Mouse (Mus musculus): ENCODE results near the gene Rapgefl1. TPM values are rescaled to one million over a fixed set of nuclear protein-coding genes. Genes with fewer than 3 reads are reported as not detected.

The Rapgefl1 gene
- polyA plus RNA-seq, 1 experiment: 2.7 TPM

GRCm38 (mm10) chr11:98790631-98791205, 45.9 kb upstream of the Rapgefl1 start:
- Histone ChIP-seq H3K4me3 (ENCODE audit: control insufficient read depth, low read depth, low read length) (no peak overlapping the region), H3K27ac (ENCODE audit: control insufficient read depth, insufficient read depth, low read depth, low read length) (no peak overlapping the region), H3K4me1 (ENCODE audit: control insufficient read depth, insufficient read depth, low read length) (peaks cover 10% of the 10 kb centered on the region), H3K36me3 (ENCODE audit: control insufficient read depth, insufficient read depth, low read length) (no peaks in the 10 kb centered on the region), H3K27me3 (ENCODE audit: control insufficient read depth, insufficient read depth, low read length) (no peaks in the 10 kb centered on the region)
- TF ChIP-seq POLR2A (IDR thresholded peaks at IDR 0.05; ENCODE audit: control insufficient read depth, low read depth, low read length) (no peak), CTCF (IDR thresholded peaks at IDR 0.05; ENCODE audit: control insufficient read depth, insufficient read depth, insufficient replicate concordance, low read depth, low read length) (no peak)

GRCm38 (mm10) chr11:98791448-98791847, 45.1 kb upstream of the Rapgefl1 start:
- Histone ChIP-seq H3K36me3 (ENCODE audit: control insufficient read depth, insufficient read depth, low read length) (no peaks in the 10 kb centered on the region), H3K27me3 (ENCODE audit: control insufficient read depth, insufficient read depth, low read length) (no peaks in the 10 kb centered on the region), H3K4me3 (ENCODE audit: control insufficient read depth, low read depth, low read length) (no peak overlapping the region), H3K4me1 (ENCODE audit: control insufficient read depth, insufficient read depth, low read length) (peaks cover 4% of the 10 kb centered on the region), H3K27ac (ENCODE audit: control insufficient read depth, insufficient read depth, low read depth, low read length) (no peak overlapping the region)
- TF ChIP-seq POLR2A (IDR thresholded peaks at IDR 0.05; ENCODE audit: control insufficient read depth, low read depth, low read length) (no peak), CTCF (IDR thresholded peaks at IDR 0.05; ENCODE audit: control insufficient read depth, insufficient read depth, insufficient replicate concordance, low read depth, low read length) (no peak)

- Histone ChIP-seq H3K36me3 (ENCODE audit: control insufficient read depth, insufficient read depth, low read length) (no peaks in the 10 kb centered on the region), H3K4me1 (ENCODE audit: control insufficient read depth, insufficient read depth, low read length) (peaks cover 7% of the 10 kb centered on the region), H3K27ac (ENCODE audit: control insufficient read depth, insufficient read depth, low read depth, low read length) (no peak overlapping the region), H3K27me3 (ENCODE audit: control insufficient read depth, insufficient read depth, low read length) (no peaks in the 10 kb centered on the region), H3K4me3 (ENCODE audit: control insufficient read depth, low read depth, low read length) (no peak overlapping the region)
- TF ChIP-seq CTCF (IDR thresholded peaks at IDR 0.05; ENCODE audit: control insufficient read depth, insufficient read depth, insufficient replicate concordance, low read depth, low read length) (no peak), POLR2A (IDR thresholded peaks at IDR 0.05; ENCODE audit: control insufficient read depth, low read depth, low read length) (no peak)
Observed at GRCm38 (mm10) chr11:98792081-98792480, 44.5 kb upstream of the Rapgefl1 start.

GRCm38 (mm10) chr11:98794469-98795014, 42.0 kb upstream of the Rapgefl1 start:
- H3K27me3 ChIP-seq (ENCODE audit: control insufficient read depth, insufficient read depth, low read length): no peaks in the 10 kb centered on the region
- TF ChIP-seq CTCF (IDR thresholded peaks at IDR 0.05; ENCODE audit: control insufficient read depth, insufficient read depth, insufficient replicate concordance, low read depth, low read length): no peak
- peak; percentile 66 for TF ChIP-seq POLR2A (IDR thresholded peaks at IDR 0.05; ENCODE audit: control insufficient read depth, low read depth, low read length)
- H3K27ac ChIP-seq (ENCODE audit: control insufficient read depth, insufficient read depth, low read depth, low read length): peak overlapping the region; percentile 90
- no peaks in the 10 kb centered on the region for H3K36me3 ChIP-seq (ENCODE audit: control insufficient read depth, insufficient read depth, low read length)
- H3K4me3 ChIP-seq (ENCODE audit: control insufficient read depth, low read depth, low read length): peak overlapping the region; percentile 92
- H3K4me1 ChIP-seq (ENCODE audit: control insufficient read depth, insufficient read depth, low read length): peaks cover 4% of the 10 kb centered on the region

- Histone ChIP-seq H3K36me3 (ENCODE audit: control insufficient read depth, insufficient read depth, low read length) (no peaks in the 10 kb centered on the region), H3K4me1 (ENCODE audit: control insufficient read depth, insufficient read depth, low read length) (peaks cover 4% of the 10 kb centered on the region), H3K27me3 (ENCODE audit: control insufficient read depth, insufficient read depth, low read length) (no peaks in the 10 kb centered on the region), H3K27ac (ENCODE audit: control insufficient read depth, insufficient read depth, low read depth, low read length) (peak within 1 kb of the TSS; percentile 91), H3K4me3 (ENCODE audit: control insufficient read depth, low read depth, low read length) (peak within 1 kb of the TSS; percentile 92)
- TF ChIP-seq POLR2A (IDR thresholded peaks at IDR 0.05; ENCODE audit: control insufficient read depth, low read depth, low read length) (peak; percentile 63; the same call in 1 of the 2 replicates), CTCF (IDR thresholded peaks at IDR 0.05; ENCODE audit: control insufficient read depth, insufficient read depth, insufficient replicate concordance, low read depth, low read length) (no peak)
Observed at GRCm38 (mm10) chr11:98795015-98795713, 41.4 kb upstream of the Rapgefl1 start, which contains the start of gene Msl1. TSS of gene Msl1 (plus strand) at chr11:98795516.

- peak overlapping the region; percentile 91 for H3K4me3 ChIP-seq (ENCODE audit: control insufficient read depth, low read depth, low read length)
- peaks cover 4% of the 10 kb centered on the region for H3K4me1 ChIP-seq (ENCODE audit: control insufficient read depth, insufficient read depth, low read length)
- no peak for TF ChIP-seq CTCF (IDR thresholded peaks at IDR 0.05; ENCODE audit: control insufficient read depth, insufficient read depth, insufficient replicate concordance, low read depth, low read length)
- TF ChIP-seq POLR2A (IDR thresholded peaks at IDR 0.05; ENCODE audit: control insufficient read depth, low read depth, low read length): no peak
- H3K27me3 ChIP-seq (ENCODE audit: control insufficient read depth, insufficient read depth, low read length): no peaks in the 10 kb centered on the region
- no peaks in the 10 kb centered on the region for H3K36me3 ChIP-seq (ENCODE audit: control insufficient read depth, insufficient read depth, low read length)
- H3K27ac ChIP-seq (ENCODE audit: control insufficient read depth, insufficient read depth, low read depth, low read length): peak overlapping the region; percentile 91
Observed at GRCm38 (mm10) chr11:98795714-98796514, 40.7 kb upstream of the Rapgefl1 start.
